Mouse (Mus musculus): ENCODE measurements around the gene Olfr92. TPM values are rescaled to one million over a fixed set of nuclear protein-coding genes. Genes with fewer than 3 reads are reported as not detected.

Olfr92 gene
- total and polyA plus RNA-seq, 3 experiments: not detected

DNA sequence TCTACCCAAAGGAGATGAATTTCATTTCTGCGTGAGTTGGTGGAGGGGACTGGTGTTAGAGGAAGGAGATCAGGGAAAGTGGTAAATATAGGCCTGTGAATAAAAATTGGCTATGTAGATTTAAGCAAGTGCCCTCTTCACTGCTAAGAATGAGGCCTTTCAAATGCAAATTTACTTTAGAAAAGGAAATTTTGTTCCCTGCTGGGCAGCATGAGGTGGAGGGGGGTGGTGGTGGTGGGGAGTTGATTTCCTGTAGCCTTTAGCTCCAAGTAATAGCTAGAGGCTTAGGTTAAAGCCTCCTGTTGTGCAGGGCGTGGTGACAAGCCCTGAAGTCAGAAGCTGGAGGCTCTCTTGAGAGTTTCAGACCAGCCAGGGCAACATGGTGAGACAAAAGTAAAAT is 40.9 kb downstream of the Olfr92 start:
- H3K9ac ChIP-seq (ENCODE audit: low read depth, low read length): no peak overlapping the region
- 53% methylated on average over 2 of the region's 2 CpGs for WGBS
- intact Hi-C loops (cut with DNase I): no loop called here

GRCm38 (mm10) chr17:37078193-37078592 is 41.7 kb downstream of the Olfr92 start:
- no peak for DNase-seq
- H3K79me2 ChIP-seq (replicated peaks; ENCODE audit: control insufficient read depth, insufficient read depth, low read length): no peaks in the 10 kb centered on the region
- H3K36me3 ChIP-seq (ENCODE audit: control insufficient read depth, insufficient read depth, low read length): no peaks in the 10 kb centered on the region
- no peaks in the 10 kb centered on the region for H3K27me3 ChIP-seq (ENCODE audit: control insufficient read depth, insufficient read depth, low read length)
- TF ChIP-seq CTCF (IDR thresholded peaks at IDR 0.05) (no peak), EP300 (IDR thresholded peaks at IDR 0.05; ENCODE audit: insufficient read depth, low read depth, low read length) (no peak), POLR2A (IDR thresholded peaks at IDR 0.05; ENCODE audit: insufficient read depth, low read depth, low read length) (no peak)
- no peak overlapping the region for H3K27ac ChIP-seq
- intact Hi-C loops (cut with DNase I): no loop called here
- 48% methylated on average over 1 of the region's 1 CpGs for WGBS
- H3K4me1 ChIP-seq (ENCODE audit: control insufficient read depth, insufficient read depth, low read length): no peaks in the 10 kb centered on the region
- no peak overlapping the region for H3K9ac ChIP-seq (ENCODE audit: low read depth, low read length)
- H3K4me3 ChIP-seq: no peak overlapping the region

More for the DNA sequence above, 40.9 kb downstream of the Olfr92 start:
- no peaks in the 10 kb centered on the region for H3K36me3 ChIP-seq (ENCODE audit: control insufficient read depth, insufficient read depth, low read length)
- H3K27ac ChIP-seq: no peak overlapping the region
- no peaks in the 10 kb centered on the region for H3K79me2 ChIP-seq (replicated peaks; ENCODE audit: control insufficient read depth, insufficient read depth, low read length)
- DNase-seq: no peak
- no peaks in the 10 kb centered on the region for H3K4me1 ChIP-seq (ENCODE audit: control insufficient read depth, insufficient read depth, low read length)
- no peak overlapping the region for H3K4me3 ChIP-seq
- no peak for TF ChIP-seq CTCF (IDR thresholded peaks at IDR 0.05)
- TF ChIP-seq EP300 (IDR thresholded peaks at IDR 0.05; ENCODE audit: insufficient read depth, low read depth, low read length): no peak
- TF ChIP-seq POLR2A (IDR thresholded peaks at IDR 0.05; ENCODE audit: insufficient read depth, low read depth, low read length): no peak
- H3K27me3 ChIP-seq (ENCODE audit: control insufficient read depth, insufficient read depth, low read length): no peaks in the 10 kb centered on the region

DNA sequence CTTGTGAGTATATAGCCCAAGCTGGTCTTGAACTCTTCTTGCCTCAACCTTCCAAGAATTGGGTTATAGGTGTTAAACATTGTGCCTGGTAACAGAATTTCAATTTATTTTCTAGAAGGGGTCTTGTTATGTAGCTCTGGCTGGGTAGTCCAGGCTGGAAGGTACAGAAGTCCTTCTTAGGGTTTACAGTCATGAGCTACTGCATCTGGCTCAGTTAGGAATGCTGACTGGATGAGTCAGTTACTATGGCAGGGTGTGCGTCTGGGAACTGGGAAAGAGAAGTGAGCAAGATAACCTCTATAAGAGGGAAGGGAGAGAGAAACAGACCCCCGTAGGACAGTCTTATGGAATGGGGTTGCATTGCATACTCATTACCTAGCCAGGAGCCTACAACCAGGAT is 44.1 kb downstream of the Olfr92 start:
- Histone ChIP-seq H3K4me3 (no peak overlapping the region), H3K79me2 (replicated peaks; ENCODE audit: control insufficient read depth, insufficient read depth, low read length) (no peaks in the 10 kb centered on the region), H3K9ac (ENCODE audit: low read depth, low read length) (no peak overlapping the region), H3K36me3 (ENCODE audit: control insufficient read depth, insufficient read depth, low read length) (no peaks in the 10 kb centered on the region), H3K27me3 (ENCODE audit: control insufficient read depth, insufficient read depth, low read length) (no peaks in the 10 kb centered on the region), H3K27ac (no peak overlapping the region), H3K4me1 (ENCODE audit: control insufficient read depth, insufficient read depth, low read length) (no peaks in the 10 kb centered on the region)
- TF ChIP-seq CTCF (IDR thresholded peaks at IDR 0.05): no peak
- no peak for TF ChIP-seq POLR2A (IDR thresholded peaks at IDR 0.05; ENCODE audit: insufficient read depth, low read depth, low read length)
- no peak for TF ChIP-seq EP300 (IDR thresholded peaks at IDR 0.05; ENCODE audit: insufficient read depth, low read depth, low read length)
- DNase-seq: no peak
- 62% methylated on average over 2 of the region's 2 CpGs for WGBS
- intact Hi-C loops (cut with DNase I): no loop called here

GRCm38 (mm10) chr17:37075181-37075580 is 44.7 kb downstream of the Olfr92 start:
- Histone ChIP-seq H3K36me3 (ENCODE audit: control insufficient read depth, insufficient read depth, low read length) (no peaks in the 10 kb centered on the region), H3K27me3 (ENCODE audit: control insufficient read depth, insufficient read depth, low read length) (no peaks in the 10 kb centered on the region), H3K4me3 (no peak overlapping the region), H3K9ac (ENCODE audit: low read depth, low read length) (no peak overlapping the region), H3K27ac (no peak overlapping the region), H3K4me1 (ENCODE audit: control insufficient read depth, insufficient read depth, low read length) (no peaks in the 10 kb centered on the region), H3K79me2 (replicated peaks; ENCODE audit: control insufficient read depth, insufficient read depth, low read length) (no peaks in the 10 kb centered on the region)
- DNase-seq: no peak
- TF ChIP-seq EP300 (IDR thresholded peaks at IDR 0.05; ENCODE audit: insufficient read depth, low read depth, low read length): no peak
- TF ChIP-seq POLR2A (IDR thresholded peaks at IDR 0.05; ENCODE audit: insufficient read depth, low read depth, low read length): no peak
- no peak for TF ChIP-seq CTCF (IDR thresholded peaks at IDR 0.05)
- 86% methylated on average over 6 of the region's 6 CpGs for WGBS
- intact Hi-C loops (cut with DNase I): no loop called here

DNA sequence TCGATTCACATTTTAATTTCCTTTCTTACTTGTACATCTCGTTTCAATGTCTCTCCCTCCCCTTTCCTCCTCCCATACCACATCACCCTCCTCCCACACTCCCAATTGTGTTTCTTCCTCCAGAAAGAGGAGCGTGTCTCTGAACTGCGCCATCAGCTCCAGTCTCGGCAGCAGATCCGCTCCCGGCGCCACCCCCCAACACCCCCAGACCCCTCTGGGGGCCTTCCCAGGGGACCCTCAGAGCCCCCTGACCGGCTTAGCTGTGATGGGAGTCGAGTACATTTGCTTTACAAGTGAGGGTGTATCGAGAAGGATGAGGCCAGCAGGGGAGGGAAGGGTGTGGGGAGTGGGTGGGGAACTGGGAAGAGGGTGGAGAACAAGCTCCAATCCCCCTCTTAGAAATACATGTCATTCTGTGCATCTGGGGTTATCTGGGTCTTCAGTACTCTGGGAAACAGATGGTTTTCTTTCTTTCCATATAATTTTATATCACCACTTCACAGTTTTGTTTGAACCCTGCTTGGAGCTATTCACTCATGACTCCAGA is 47.1 kb downstream of the Olfr92 start:
- Histone ChIP-seq H3K36me3 (ENCODE audit: control insufficient read depth, insufficient read depth, low read length) (no peaks in the 10 kb centered on the region), H3K79me2 (replicated peaks; ENCODE audit: control insufficient read depth, insufficient read depth, low read length) (no peaks in the 10 kb centered on the region), H3K4me3 (no peak overlapping the region), H3K27me3 (ENCODE audit: control insufficient read depth, insufficient read depth, low read length) (no peaks in the 10 kb centered on the region), H3K27ac (no peak overlapping the region), H3K9ac (ENCODE audit: low read depth, low read length) (no peak overlapping the region), H3K4me1 (ENCODE audit: control insufficient read depth, insufficient read depth, low read length) (no peaks in the 10 kb centered on the region)
- WGBS: 63% methylated on average over 11 of the region's 11 CpGs
- intact Hi-C loops (cut with DNase I): no loop called here
- TF ChIP-seq EP300 (IDR thresholded peaks at IDR 0.05; ENCODE audit: insufficient read depth, low read depth, low read length) (no peak), CTCF (IDR thresholded peaks at IDR 0.05) (no peak), POLR2A (IDR thresholded peaks at IDR 0.05; ENCODE audit: insufficient read depth, low read depth, low read length) (no peak)
- no peak for DNase-seq

- no peak overlapping the region for H3K9ac ChIP-seq (ENCODE audit: low read depth, low read length)
These were observed 47.7 kb downstream of the Olfr92 start for GRCm38 (mm10) chr17:37072080-37072729.

More at GRCm38 (mm10) chr17:37072080-37072729, 47.7 kb downstream of the Olfr92 start:
- no peak for DNase-seq
- H3K36me3 ChIP-seq (ENCODE audit: control insufficient read depth, insufficient read depth, low read length): no peaks in the 10 kb centered on the region
- WGBS: 82% methylated on average over 12 of the region's 12 CpGs
- H3K27me3 ChIP-seq (ENCODE audit: control insufficient read depth, insufficient read depth, low read length): no peaks in the 10 kb centered on the region
- no peak overlapping the region for H3K27ac ChIP-seq
- no peaks in the 10 kb centered on the region for H3K79me2 ChIP-seq (replicated peaks; ENCODE audit: control insufficient read depth, insufficient read depth, low read length)
- no peak for TF ChIP-seq POLR2A (IDR thresholded peaks at IDR 0.05; ENCODE audit: insufficient read depth, low read depth, low read length)
- TF ChIP-seq CTCF (IDR thresholded peaks at IDR 0.05): no peak
- no peak for TF ChIP-seq EP300 (IDR thresholded peaks at IDR 0.05; ENCODE audit: insufficient read depth, low read depth, low read length)
- no peaks in the 10 kb centered on the region for H3K4me1 ChIP-seq (ENCODE audit: control insufficient read depth, insufficient read depth, low read length)
- no peak overlapping the region for H3K4me3 ChIP-seq
- intact Hi-C loops (cut with DNase I): no loop called here
